Mouse (Mus musculus) liver, postnatal 0 days (tissue): ENCODE data around the gene Tubd1.

Experiments used
- CTCF ChIP-seq: sonication (generic); IDR thresholded peaks from 2 replicates; pipeline ENCODE4 v1.5.1; 2016; ENCODE audit warnings: antibody characterized with exemption, low read depth
- EP300 ChIP-seq: IDR thresholded peaks from 2 replicates; pipeline ENCODE4 v1.6.1; 2016; ENCODE audit warnings: antibody characterized with exemption, low read depth, mild to moderate bottlenecking

DNA sequence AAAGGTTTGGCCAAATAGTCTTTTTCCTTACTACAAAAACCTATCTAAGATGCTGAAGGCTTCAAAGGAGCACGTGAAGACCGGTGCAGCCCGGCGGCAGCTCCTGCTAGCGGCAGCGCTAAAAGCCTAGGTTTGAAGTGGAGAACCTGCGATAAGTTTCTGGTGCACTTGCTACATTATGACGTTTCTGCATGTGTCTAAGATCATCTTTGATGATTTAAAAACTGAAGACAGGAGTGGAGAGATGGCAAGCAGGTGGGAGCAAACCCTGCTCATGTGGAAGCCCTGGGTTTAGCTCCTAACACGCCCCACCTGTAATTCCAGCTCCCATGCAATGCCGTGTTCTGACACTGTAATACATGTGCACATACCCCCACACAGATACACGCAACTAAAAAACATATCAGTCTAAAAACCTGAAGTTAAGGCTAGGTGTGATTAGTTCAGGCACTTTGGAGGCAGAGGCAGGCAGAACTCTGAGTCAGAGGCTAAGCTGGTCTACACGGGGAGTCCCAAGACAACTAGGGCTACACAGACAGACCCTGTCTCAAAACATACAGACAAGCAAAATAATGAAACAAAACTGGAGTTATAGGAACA is 37.3 kb downstream of the Tubd1 start:
- no peak for TF ChIP-seq CTCF
- no peak for TF ChIP-seq EP300
